Mouse (Mus musculus) liver, embryonic 14.5 days (tissue): ENCODE data around the gene C1qtnf5.

Experiments used
- CTCF ChIP-seq: IDR thresholded peaks from 2 replicates; pipeline ENCODE4 v1.5.1; 2016; ENCODE audit warnings: antibody characterized with exemption, low read depth, control low read depth
- EP300 ChIP-seq: IDR thresholded peaks from 2 replicates; pipeline ENCODE4 v1.6.1; 2016; ENCODE audit warnings: antibody characterized with exemption, low read depth

GRCm38 (mm10) chr9:44077266-44077910, 29.7 kb upstream of the C1qtnf5 start:
- TF ChIP-seq CTCF (no peak), EP300 (no peak)
